Mouse (Mus musculus) kidney, adult 8-10 months (tissue): Measurements from ENCODE around the gene Olfr417.
"Not testable (repeated sequence)": the region's sequence is repeated elsewhere in the genome, so short reads cannot be mapped to it uniquely, and the experiment has no call there.

ENCODE experiments used
- DNase-seq, 2 experiments: peaks; one replicate each; pipeline ENCODE4 v3.0.0; 2022

Gene Olfr417

DNA sequence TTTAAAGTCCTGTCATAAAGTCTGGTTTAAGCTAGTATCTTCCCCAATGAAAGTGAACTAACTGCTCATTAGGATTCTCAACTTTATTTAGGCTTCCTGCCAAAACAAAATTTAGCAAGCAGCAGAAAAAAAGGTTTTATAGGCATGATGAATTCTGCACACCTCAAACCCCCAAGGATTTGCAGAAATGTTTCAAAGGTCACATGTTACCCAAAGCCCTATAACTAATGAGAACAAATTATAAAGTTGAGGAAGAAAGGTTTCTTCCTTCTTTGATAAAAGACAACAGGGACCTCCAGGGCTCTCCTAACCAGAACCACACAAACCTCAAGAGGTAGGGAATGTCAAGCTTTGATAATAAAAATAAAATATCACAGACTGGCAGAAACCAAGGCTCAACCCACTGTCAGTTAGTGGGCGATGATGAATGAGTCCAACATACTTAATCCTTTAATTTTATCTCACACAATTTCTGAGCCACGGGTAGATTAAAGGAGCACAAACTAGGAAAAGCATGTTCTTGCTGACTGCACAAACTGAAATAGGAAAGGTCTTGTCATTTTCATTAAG lies at the start of gene Olfr417:
Gene Olfr417, plus strand, starts transcription at position 241 of the 570 bp plus-strand sequence.
- DNase-seq: no peak

DNA sequence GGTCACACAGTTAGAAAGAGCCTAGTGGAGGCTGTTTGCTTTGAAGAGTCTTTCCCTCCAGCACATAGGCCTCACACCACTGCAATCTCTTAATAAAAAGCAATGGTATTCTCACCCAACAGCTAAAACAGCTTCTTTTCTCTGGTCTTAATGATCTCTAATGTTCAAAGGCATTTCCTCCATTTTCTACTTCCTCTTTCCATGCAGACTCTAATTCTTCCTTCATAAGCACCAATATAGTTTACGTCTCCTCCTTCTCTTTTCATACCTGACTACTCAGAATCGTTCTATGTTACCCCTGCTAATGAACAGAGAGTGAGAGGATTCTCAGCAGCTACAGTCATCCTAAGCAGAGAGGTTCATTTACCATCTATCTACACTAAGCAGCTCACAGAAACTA lies 47.6 kb upstream of the Olfr417 start:
- no peak for DNase-seq

DNA sequence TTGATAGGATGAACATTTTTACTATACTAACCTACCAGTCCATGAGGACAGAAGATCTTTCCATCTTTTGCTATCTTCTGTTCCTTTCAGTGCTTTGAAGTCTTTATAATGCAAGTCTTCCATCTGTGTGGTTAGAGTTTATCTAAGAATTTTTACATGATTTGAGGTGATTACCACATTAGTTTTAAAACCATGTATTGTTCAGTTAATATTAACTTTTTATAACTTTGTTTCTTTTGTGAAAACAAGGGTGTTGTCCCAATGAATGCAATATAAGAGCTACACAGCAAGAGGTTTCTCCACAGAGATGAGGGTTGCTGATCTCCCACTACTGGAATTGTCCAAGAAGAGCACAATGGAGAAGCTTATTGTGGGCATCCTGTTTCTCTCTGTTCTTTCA lies 34.7 kb upstream of the Olfr417 start, which contains the start of gene Mptx1:
Gene Mptx1, plus strand, starts transcription at position 301 of the 400 bp plus-strand sequence.
- DNase-seq: no peak

DNA sequence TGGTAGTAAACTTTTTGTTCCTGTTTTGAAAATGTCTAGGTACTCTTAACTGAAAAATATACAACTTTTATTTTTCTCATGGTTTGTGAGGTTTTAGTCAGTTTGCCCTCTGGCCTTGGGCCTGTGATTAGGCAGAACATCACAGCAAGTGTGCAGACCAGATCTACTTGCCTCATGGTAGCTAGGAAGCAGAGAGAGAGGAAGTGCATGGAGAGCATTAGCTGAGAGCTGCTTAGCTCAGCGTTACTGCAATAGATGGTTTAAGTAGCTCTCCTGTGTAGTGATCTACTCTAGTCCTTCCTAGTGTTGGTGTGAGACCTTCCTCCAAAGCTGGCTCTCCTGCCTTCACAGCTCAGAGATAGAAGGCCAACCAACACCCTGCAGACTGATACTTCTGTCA lies 11.3 kb upstream of the Olfr417 start:
- not testable (repeated sequence) for DNase-seq

DNA sequence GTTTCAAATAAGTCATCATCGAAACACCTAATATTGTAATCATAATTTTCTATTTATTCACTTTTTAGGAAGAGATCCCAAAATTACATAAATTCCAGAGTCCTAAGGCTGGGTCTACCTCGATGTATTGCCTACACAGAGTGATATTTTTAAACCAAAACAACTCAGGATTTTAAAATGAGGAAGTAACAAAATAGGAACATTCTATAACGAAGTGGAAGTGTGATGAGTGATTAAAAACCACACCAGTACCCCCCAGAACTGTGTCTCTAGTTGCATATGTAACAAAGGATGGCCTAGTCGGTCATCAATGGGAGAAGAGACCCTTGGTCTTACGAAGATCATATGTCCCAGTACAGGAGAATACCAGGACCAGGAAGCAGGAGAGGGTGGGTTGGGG lies 10.3 kb upstream of the Olfr417 start:
- DNase-seq: no peak

DNA sequence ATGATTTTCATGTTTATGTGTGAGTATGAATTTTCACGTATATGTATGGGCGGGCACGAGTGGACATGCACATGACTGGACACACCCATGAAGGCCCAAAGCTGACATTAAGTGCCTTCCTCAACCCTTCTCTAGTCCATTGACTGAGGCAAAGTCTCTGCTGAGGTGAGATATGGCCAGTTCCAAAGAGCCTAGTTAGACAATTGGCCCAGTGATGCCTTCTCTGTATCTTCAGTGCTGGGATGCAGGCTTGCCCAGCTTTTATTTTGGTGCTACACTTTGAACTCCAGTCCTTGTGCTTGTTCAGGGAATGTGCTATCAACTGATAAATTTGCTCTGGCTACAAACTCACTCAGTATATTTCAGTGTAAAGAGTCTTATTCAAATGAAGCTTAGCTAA lies 8.9 kb downstream of the Olfr417 start:
- no peak for DNase-seq

DNA sequence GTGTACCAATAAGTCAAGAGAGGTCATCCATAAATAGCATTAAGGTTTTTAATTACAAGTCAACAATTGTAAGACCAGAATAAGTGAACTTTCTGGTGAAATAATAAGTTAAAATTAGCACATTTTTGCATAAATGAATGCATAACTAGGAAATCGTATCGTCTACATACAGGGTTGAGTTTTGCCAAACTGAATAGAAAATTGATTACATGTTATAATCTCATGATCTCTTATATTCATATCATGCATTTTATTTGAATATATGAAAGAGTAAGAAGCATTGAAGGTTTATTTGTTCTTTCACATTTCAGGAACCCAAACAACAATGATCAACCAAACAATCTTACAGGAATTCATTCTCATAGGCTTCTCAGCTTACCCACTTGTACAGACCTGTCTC lies 25.8 kb downstream of the Olfr417 start, which contains the start of gene Olfr248:
Gene Olfr248, plus strand, starts transcription at position 301 of the 400 bp plus-strand sequence.
- no peak for DNase-seq

DNA sequence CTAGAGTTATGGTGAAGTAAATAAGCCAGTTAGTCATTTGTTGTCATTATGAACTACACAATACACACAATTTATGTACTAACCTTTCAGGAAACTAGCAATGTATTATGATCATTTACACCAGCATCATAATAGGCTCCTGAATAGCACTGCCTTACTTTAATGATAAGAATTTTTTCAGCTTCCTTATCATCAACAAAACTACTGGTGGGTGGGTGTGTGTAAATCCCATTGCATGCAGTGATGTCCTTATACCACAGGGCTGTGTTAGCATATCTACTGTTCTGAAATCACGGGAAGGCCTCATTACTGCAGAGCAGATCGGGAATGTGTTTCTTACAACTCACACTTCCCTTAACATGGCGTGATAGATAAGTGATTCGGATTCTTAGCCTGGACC lies 58.0 kb downstream of the Olfr417 start:
- DNase-seq: no peak

DNA sequence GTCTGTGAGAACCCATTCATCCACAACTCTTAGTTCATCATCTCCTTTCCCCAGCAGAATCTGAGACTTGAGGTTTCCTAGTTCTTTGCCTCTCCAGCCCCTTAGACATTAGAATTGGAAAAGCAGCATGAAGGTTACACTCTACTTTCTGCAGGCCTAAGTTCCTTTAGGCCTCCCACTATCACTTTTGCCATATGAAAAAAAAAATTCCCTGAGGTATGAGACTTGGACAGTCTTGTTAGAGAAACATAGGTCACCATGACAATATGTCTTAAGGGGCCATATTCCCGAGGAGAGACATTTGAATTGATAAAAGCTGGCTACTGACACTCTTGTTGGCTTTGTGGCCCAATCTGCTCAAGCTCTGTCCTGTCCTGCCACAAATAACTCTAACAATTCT lies 58.8 kb downstream of the Olfr417 start, which contains the start of gene Olfr414:
Gene Olfr414, plus strand, starts transcription at position 301 of the 400 bp plus-strand sequence.
- DNase-seq: no peak
